Mouse (Mus musculus): ENCODE data around the gene Kdr.

The Kdr gene

DNA sequence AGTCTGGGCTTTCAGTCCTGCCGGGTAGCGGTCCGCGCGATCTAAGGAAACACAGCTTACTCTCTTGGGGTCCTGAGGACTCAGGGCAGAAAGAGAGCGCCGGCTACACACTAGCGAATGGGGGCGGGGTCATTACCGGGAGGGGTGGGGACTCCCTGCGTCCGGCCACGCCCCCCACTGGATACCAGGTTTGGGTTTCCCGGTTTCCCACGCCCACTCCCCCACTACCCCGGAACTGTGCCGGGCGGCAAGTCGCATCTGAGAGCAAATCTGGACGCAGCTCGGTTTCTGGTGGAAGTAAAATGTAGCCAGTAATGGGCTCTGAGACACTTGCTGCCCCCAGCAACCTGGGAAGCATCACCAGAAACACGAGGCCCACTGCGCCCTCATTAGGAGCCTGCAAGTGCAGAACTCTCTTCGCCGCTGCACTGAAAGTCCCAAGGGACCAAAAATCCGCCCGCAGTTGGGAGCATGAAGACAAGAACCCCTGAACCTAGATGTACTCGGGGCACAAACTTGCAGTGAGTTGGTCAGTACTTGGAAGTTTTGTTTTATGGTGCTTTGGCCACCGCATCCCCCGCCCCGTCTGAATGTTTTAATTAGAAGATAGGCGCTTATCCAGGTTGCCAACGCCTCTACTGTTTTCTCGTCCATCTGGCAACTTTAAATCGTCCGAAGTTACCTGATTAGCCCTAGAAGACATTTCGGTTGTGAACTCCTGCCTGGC is at the start of gene Kdr:
Gene Kdr (minus strand): TSS at position 85 of the 727 bp plus-strand sequence.
- in situ Hi-C loops (cut with MboI, MseI), result no loop called here

GRCm38 (mm10) chr5:76026805-76027204 is 48.5 kb upstream of the Kdr start:
- in situ Hi-C loops (cut with MboI, MseI), result no loop called here

DNA sequence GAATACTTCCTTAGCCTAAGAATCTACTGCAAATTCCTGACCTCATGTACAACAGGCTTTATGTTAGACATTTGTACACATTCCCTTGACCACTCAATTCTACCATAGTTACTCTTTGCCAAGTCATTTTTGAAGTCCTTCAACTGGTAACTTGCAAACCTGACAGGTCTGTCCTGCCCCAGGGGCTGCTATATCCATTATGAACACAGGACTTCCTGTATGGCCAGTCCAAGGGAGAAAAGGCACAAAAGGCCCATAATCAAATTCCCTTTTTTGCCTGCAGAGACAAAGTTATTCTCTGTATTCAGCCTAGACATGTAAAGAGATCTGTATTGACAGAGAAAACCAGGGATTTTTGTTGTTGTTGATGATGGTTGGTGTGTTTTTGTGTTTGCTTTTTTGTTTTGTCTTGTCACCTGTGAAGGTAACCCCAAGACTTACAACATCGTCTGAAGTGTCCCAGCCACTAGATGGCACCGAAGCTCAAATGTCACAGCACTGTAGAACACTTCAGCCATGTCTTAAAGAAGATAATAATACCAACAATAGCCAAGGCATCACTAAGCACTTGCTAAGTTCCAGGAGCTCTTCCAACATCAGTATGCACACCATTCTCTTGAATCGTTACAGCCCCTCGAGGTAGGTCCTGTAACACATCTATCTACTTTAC is 47.9 kb upstream of the Kdr start:
- in situ Hi-C loops (cut with MboI, MseI), result no loop called here

DNA sequence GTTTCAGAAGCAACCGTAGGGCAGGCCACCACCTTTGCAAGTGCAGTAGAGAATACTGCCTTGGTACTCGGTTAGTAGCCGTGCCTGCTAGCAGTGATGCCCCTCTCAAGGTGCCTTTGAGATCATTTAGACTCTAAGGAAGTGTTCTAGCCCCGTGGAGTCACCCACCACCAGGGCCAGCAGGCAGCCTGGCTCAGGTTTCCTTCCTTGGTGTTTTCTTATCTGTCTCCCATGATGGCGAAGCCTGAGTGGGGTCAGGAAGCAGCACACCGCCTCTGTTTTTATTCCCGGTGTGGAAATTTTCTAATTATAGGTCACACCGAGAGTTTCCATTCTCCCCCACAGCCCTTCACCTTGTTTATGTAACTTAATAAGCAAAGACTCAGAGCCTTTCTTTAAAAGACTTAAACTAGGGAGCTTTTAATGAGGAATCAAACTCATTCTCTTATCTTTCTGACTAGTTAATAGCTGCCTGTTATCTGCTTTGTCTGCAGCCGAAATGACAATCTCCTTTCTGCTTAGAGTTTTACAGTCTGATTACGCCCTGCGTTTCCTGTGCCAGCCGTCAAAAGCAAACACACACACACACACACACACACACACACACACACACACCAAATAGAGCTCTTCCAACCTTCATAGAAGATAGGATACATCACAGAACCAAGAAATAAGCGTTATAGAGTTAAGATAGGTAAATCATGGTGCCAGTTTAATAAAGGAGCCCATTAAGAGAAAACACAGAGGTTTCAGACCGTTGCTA is 44.9 kb upstream of the Kdr start:
- in situ Hi-C loops (cut with MboI, MseI), result no loop called here

DNA sequence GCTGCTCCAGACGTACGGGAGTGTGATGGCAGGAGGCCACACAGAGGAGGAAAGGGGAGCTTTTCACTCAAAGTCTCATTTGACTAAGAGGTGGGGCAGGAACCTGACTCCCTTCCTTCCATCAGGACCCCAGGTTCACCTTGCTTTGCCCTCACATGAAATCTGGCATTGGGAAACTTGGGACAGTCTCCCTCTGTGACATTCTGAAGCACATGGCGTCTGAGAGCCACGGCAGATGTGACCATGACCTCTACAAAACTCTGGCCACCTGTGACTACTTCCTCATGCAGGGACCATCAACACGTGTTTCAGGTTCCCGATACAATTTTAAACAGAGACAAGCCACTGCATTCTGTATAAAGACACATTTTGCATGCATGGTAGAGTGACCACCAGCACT is 44.2 kb upstream of the Kdr start:
- in situ Hi-C loops (cut with MboI, MseI), result no loop called here

GRCm38 (mm10) chr5:76018321-76018720 is 40.1 kb upstream of the Kdr start:
- in situ Hi-C loops (cut with MboI, MseI), result no loop called here

- in situ Hi-C loops (cut with MboI, MseI), result no loop called here
These were observed 37.8 kb upstream of the Kdr start for GRCm38 (mm10) chr5:76016086-76016485.

- in situ Hi-C loops (cut with MboI, MseI), result no loop called here
These were observed 35.7 kb upstream of the Kdr start for GRCm38 (mm10) chr5:76013881-76014431.

DNA sequence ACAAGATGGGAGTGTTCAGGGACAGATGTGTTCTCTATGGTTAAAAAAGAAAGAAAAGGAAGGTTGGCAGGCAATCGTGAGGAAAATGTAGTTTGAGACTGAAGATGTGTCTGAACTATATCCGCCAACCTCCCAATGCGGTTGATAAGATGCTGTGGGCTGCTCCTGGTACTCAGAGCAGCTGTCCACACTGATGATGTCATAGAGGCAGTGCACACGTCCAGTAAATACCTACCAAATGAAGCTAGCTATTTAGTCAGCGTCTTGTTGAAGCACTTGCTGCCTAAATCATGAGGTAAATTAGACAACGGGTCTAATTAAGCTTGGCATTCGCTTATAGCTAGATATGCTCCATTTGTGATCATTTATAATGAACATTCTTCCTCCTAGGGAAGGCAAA is 28.1 kb upstream of the Kdr start:
- in situ Hi-C loops (cut with MboI, MseI), result no loop called here

- in situ Hi-C loops (cut with MboI, MseI), result no loop called here
These were observed 12.0 kb upstream of the Kdr start for GRCm38 (mm10) chr5:75990212-75990611.

DNA sequence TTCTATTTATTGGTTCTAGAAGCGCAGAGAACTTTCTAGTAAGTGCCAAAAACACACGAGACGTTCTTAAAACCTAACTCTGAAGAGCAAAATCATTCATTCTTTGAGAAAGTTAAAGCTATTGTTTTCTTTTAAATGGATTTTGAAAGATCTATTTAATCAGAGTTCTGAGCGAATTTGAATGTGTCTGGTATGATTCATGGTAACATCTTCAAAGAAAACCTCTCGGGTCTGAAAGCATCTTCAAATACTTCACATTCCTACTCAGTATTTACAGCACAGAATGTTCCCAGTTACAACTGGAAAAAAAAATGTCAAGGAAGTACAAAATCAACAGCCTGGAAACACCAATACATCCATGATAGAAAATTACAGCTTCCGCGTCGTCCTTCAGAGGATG is 9.3 kb upstream of the Kdr start:
- in situ Hi-C loops (cut with MboI, MseI), result no loop called here

DNA sequence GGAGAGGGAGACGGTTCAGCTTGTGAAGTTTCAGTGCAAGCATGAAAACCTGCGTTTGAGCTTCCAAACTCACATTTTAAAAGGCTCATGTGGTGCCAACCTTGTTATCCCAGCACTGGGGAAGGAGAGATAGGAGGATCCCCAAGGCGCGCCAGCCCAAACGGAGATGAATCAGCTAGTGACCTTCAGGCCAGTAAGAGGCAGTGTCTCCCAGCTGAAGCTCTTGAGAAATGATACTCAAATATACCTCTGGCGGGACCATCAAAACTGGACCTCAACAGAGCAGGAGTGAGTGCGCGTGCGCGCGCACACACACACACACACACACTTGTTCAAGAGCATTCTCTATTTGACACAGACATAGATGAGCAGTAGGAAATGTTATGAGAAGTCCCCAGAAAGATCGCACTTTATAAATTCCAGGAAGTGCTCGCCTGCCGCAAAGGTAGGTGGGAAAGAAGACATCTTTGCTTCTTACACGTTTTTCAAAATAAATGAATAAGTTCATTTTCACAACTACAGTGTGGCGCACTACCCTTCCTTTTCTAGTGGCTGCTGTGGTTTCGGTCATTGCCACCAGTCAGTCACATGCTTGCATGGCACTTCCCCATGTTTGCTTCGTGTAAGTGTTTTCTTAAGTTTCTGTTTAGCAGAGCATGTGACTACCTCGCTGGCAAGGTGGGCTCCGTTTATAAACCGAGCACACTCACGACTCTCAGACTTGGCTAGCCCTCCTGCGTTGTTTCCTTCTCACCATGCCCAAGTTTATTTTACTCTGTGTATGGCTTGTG is 2.5 kb upstream of the Kdr start:
- in situ Hi-C loops (cut with MboI, MseI), result no loop called here

DNA sequence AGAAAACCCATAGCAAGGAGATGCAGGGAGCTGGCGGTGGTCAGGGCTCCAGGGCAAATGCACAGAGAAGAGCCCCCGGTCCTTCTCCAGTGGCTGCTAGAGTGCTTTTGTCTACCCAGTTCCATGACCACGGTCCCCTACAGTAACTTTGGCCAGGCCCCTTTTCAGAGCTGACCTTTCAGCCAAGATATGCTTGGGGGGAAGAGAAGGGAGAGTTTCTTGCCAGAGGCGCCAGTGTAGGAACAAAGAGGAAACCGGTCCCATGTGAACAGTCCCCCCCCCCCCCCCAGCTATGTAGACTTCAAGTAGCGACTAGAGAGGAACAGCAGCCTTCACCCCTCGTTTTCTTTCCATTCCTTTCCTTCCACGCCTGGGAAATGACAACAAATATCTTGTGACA is 850 bp upstream of the Kdr start:
- in situ Hi-C loops (cut with MboI, MseI), result no loop called here

- in situ Hi-C loops (cut with MboI, MseI), result no loop called here
These were observed 551 bp downstream of the Kdr start for GRCm38 (mm10) chr5:75977441-75978373.

DNA sequence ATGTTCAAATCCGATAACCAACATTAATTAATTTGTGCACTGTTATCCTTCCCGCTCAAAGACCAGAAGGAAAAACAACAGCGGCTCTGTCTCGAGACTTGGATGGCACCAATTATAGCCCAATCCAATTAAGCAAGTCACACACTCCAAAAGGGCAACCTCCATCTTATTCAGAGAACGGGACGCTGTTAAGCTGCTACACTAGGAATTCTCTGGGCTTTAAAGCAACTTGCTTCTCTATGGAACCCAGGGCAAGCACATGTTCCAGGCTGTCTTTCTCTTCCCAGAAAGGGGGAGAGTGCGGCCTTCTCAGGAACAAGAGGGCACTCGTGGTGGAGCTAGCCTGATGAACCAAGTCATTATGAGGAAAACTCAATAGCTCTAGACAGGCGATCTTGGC is 1.6 kb downstream of the Kdr start:
- in situ Hi-C loops (cut with MboI, MseI), result no loop called here

DNA sequence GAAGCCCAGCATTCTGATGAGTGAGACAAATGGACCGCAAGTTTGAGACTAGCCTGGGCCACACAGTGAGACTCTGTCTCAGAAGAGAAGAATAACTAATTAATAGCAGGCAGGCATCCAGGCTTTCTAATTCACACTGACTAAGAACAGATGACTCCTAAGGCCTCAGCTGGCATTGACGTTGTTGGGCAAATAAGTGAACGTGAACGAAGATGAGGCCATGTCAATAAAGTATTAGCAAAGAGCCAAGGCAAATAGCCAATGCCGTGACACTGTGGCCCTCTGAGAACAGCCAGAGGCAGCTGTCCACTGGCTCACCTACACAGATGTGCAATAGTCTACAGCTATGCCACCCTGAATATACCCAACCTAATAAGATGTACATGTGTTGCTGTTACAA is 2.9 kb downstream of the Kdr start:
- in situ Hi-C loops (cut with MboI, MseI), result no loop called here

DNA sequence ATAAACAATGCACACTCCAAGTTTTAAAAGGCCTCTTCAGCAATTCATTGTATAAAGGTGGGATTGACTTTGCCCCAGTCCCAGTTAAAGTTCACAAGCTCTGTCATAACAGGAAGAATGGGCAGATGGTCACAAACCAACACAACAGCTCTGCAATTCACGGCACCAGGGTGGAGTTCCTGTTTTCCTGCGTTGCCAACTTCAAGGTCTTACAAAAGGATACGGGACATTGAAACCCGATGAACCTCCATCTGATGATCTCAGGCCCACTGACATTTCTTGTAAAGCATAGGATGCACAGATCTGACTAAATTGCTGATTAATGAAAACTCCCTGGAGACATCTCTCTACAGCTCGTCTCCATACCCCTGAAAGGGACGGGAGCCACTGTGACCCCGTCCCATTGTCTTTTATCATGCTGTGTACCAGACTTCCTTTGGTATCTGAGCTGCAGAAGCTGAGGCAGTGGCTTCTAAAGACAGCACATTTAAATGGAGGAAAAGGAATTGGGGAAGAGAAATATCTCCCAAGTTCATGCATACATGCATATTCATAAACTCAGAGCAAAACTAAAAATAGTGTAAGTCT is 3.6 kb downstream of the Kdr start:
- in situ Hi-C loops (cut with MboI, MseI), result no loop called here

DNA sequence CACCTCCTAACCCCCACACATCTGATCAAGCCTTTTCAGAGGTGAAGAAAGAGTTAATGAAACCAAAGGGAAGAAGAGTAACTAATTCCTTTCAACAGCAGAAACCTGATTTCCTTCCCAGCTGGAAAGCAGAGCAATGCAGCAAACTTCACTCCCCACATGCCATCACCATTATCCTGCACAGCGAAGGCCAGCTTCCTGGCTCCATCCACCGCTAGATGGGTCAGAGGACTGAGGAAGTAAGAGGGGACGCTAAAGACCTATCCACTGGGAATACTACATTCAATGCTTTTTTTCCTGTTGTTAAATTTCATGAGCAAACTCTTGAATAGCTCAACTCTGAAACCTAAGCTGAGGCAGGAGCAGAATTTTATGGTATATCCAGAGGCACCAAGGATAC is 8.4 kb downstream of the Kdr start:
- in situ Hi-C loops (cut with MboI, MseI), result no loop called here

- in situ Hi-C loops (cut with MboI, MseI), result no loop called here
These were observed 15.7 kb downstream of the Kdr start for GRCm38 (mm10) chr5:75962558-75962957.
